Mouse (Mus musculus) CH12F3 (cell line): ENCODE data around the gene Dpy19l1.

ENCODE experiments used
- in situ Hi-C: fragments of 300-500 bp; cut with MboI; formaldehyde crosslinking; loops from 2 replicates; pipeline ENCODE4 v1.14.3; 2020; ENCODE audit warnings: low sequenced_read_pairs

Gene Dpy19l1

DNA sequence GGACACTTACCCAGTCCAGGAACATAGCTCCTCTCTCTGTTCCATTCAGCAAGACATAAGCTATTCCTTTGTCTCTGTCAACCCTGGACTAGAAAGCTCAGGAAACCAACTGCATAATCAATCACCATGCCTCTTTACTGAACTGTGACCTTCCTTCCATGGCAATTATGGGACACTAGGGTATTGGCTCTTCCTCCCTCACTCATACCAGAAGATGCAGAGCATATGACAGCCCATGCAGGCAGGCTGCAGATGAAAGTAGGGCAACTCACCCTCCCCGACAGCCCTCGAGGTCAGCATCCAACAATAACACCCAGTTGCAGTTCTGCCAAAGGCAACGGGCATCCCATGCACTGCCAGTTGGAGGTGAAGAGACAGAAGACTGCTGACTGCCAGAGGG lies 123.6 kb downstream of the Dpy19l1 start:
- in situ Hi-C loops, result no loop called here

DNA sequence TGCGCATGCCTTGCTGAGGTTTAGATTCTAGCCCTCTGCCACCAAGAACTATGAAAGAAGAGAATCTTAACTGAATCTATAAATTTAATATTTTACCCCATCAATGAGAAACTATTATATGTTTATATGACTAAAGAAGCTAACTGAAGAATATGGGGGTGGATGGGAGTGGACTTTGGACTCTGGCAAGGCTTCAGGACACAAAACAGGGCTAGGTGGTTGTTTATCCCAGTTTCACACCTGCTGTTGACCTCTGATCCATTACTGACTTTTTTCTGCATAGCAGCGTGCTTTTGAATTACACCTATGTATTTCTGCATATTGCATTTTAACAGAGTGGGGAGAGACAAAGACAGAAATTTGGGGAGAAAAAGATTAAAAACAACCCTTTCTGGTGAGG lies 124.1 kb downstream of the Dpy19l1 start:
- in situ Hi-C loops, result no loop called here
